In the genomic region with DNA sequence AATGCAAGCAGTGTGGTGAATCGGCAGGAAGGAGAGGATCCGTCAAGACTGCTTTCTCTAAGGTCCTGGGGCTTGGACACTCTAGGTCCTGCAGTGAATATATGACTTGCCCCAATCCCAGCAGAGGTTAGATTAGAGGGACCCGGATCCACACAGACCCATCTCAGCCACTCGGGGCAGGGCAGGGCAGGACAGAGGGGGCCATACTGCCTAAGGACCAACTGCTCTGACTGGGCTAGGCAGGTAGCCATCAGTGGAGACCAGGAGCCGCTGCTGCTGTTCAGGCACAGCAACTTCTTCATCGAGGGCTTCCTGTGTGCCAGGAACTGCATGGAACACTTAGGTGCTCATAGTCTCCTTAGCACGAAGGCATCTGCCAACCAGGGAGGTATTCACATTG, we compare ENCODE assay signal across 29 mouse cellular contexts. TPM values are rescaled to one million over a fixed set of nuclear protein-coding genes. Genes with fewer than 3 reads are reported as not detected.
DNase-seq lines count a peak whose midpoint lies in the region; ATAC-seq and TF ChIP-seq lines count a peak whose summit lies in the region.
"Had no signal": no experiment of that assay in that cellular context is flagged by ENCODE, and none has a peak within 500 bp of the region (broad histone marks: within the 10 kb centered on the region; RNA-seq: fewer than 3 reads in every experiment).

No protein-coding gene starts in this region.

- no peak overlapping the region for H3K4me3 ChIP-seq in kidney, embryonic 15.5 days (replicated peaks)
- H3K4me3 ChIP-seq in lung, postnatal 0 days (ENCODE audit: low read depth, low read length): no peak overlapping the region
- no peak overlapping the region for H3K4me3 ChIP-seq in lung, adult 2 months (replicated peaks; ENCODE audit: extremely low read depth, low read depth, low read length)
- H3K4me3 ChIP-seq in intestine, postnatal 0 days (ENCODE audit: low read depth, low read length): no peak overlapping the region
- H3K4me3 ChIP-seq: embryonic facial prominence, embryonic 15.5 days; erythroblast, embryonic 14.5 days; forebrain, embryonic 10.5 days; forebrain, embryonic 15.5 days; heart, adult 2 months; heart, embryonic 15.5 days; hindbrain, embryonic 12.5 days had no signal

- no peak for TF ChIP-seq POLR2A in lung, adult 2 months (IDR thresholded peaks at IDR 0.05; ENCODE audit: borderline replicate concordance, extremely low read depth, low read depth, low read length)

- no peak for TF ChIP-seq EP300 in lung, postnatal 0 days (IDR thresholded peaks at IDR 0.05)

- H3K27me3 ChIP-seq in kidney, embryonic 15.5 days: no peaks in the 10 kb centered on the region
- no peaks in the 10 kb centered on the region for H3K27me3 ChIP-seq in lung, postnatal 0 days (replicated peaks; ENCODE audit: insufficient read depth, low read length)
- no peaks in the 10 kb centered on the region for H3K27me3 ChIP-seq in intestine, postnatal 0 days (replicated peaks; ENCODE audit: control insufficient read depth, insufficient read depth, low read length)
- H3K27me3 ChIP-seq: embryonic facial prominence, embryonic 15.5 days; forebrain, embryonic 15.5 days; heart, embryonic 15.5 days; hindbrain, embryonic 12.5 days had no signal

- H3K4me2 ChIP-seq in kidney, embryonic 15.5 days: no peak overlapping the region
- no peak overlapping the region for H3K4me2 ChIP-seq in lung, postnatal 0 days (replicated peaks; ENCODE audit: low read depth, low read length)
- no peak overlapping the region for H3K4me2 ChIP-seq in intestine, postnatal 0 days (replicated peaks; ENCODE audit: low read depth)
- H3K4me2 ChIP-seq: embryonic facial prominence, embryonic 15.5 days; forebrain, embryonic 15.5 days; heart, embryonic 15.5 days; hindbrain, embryonic 12.5 days had no signal

- no peak for TF ChIP-seq CTCF in lung, postnatal 0 days (IDR thresholded peaks at IDR 0.05)
- no peak for TF ChIP-seq CTCF in lung, adult 2 months (IDR thresholded peaks at IDR 0.05; ENCODE audit: insufficient read depth, low read length)
- TF ChIP-seq CTCF in intestine, postnatal 0 days (IDR thresholded peaks at IDR 0.05; ENCODE audit: low read depth): no peak

- DNase-seq in heart, adult 11 months: peak; percentile 85
- no peak for DNase-seq in heart, postnatal 4 days
- DNase-seq in kidney, postnatal 4 days: no peak
- DNase-seq in lung, postnatal 0 days (ENCODE audit: low spot score): peak; percentile 11
- no peak for DNase-seq in lung, adult 2 months
- no peak for DNase-seq in ovary, postnatal 14 days (ENCODE audit: low spot score)
- DNase-seq: B cell, adult 2 months; cerebellum, adult 2 months; cerebellum, postnatal 10 days; embryo, embryonic 11 days; gastrocnemius, postnatal 10 days; heart, adult 2 months had no signal

- WGBS in kidney, embryonic 15.5 days: 79% methylated on average over 7 of the region's 7 CpGs
- WGBS in lung, postnatal 0 days: 55% methylated on average over 7 of the region's 7 CpGs
- 65% methylated on average over 7 of the region's 7 CpGs for WGBS in lung, adult 2 months
- 72% methylated on average over 7 of the region's 7 CpGs for WGBS in intestine, postnatal 0 days

- H3K9ac ChIP-seq in kidney, embryonic 15.5 days: no peak overlapping the region
- H3K9ac ChIP-seq in lung, postnatal 0 days (replicated peaks; ENCODE audit: low read depth): no peak overlapping the region
- no peak overlapping the region for H3K9ac ChIP-seq in intestine, postnatal 0 days (ENCODE audit: low read depth, low read length)
- H3K9ac ChIP-seq: embryonic facial prominence, embryonic 15.5 days; forebrain, embryonic 15.5 days; heart, embryonic 15.5 days; hindbrain, embryonic 12.5 days had no signal

- ATAC-seq in kidney, embryonic 15.5 days (replicated peaks; ENCODE audit: low FRiP score): no peak
- no peak for ATAC-seq in lung, postnatal 0 days
- no peak for ATAC-seq in intestine, postnatal 0 days
- ATAC-seq: CD4-positive, CD25-positive, alpha-beta regulatory T cell, adult 4 months; forebrain, embryonic 15.5 days; hindbrain, embryonic 16.5 days had no signal

- peaks cover 6% of the 10 kb centered on the region; the same call in 1 of the 2 replicates for H3K36me3 ChIP-seq in kidney, embryonic 15.5 days
- H3K36me3 ChIP-seq in lung, postnatal 0 days (ENCODE audit: insufficient read depth, low read length): no peaks in the 10 kb centered on the region
- no peaks in the 10 kb centered on the region for H3K36me3 ChIP-seq in intestine, postnatal 0 days (ENCODE audit: control insufficient read depth, insufficient read depth)
- H3K36me3 ChIP-seq: embryonic facial prominence, embryonic 15.5 days; forebrain, embryonic 15.5 days; heart, embryonic 15.5 days; hindbrain, embryonic 12.5 days had no signal

- H3K9me3 ChIP-seq in kidney, embryonic 15.5 days (replicated peaks): no peaks in the 10 kb centered on the region
- no peaks in the 10 kb centered on the region for H3K9me3 ChIP-seq in lung, postnatal 0 days (ENCODE audit: low read length)
- H3K9me3 ChIP-seq in intestine, postnatal 0 days (ENCODE audit: control insufficient read depth): no peaks in the 10 kb centered on the region
- H3K9me3 ChIP-seq: embryonic facial prominence, embryonic 15.5 days; forebrain, embryonic 10.5 days; forebrain, embryonic 15.5 days; G1E; heart, embryonic 15.5 days; hindbrain, embryonic 12.5 days had no signal

- peaks cover 20% of the 10 kb centered on the region for H3K4me1 ChIP-seq in kidney, embryonic 15.5 days
- 0 out of 2 replicates have a peak, but pooled peaks cover 8% of the 10 kb centered on the region for H3K4me1 ChIP-seq in lung, postnatal 0 days (ENCODE audit: insufficient read depth, low read depth, low read length)
- peaks cover 2% of the 10 kb centered on the region; the same call in 1 of the 2 replicates for H3K4me1 ChIP-seq in lung, adult 2 months (ENCODE audit: control insufficient read depth, insufficient read depth, low read length)
- H3K4me1 ChIP-seq in intestine, postnatal 0 days (replicated peaks; ENCODE audit: control insufficient read depth, insufficient read depth, low read length): peaks cover 5% of the 10 kb centered on the region; the same call in 1 of the 2 replicates

- H3K27ac ChIP-seq in kidney, embryonic 15.5 days: peak overlapping the region; percentile 45
- H3K27ac ChIP-seq in lung, postnatal 0 days (ENCODE audit: low read length): no peak overlapping the region
- H3K27ac ChIP-seq in intestine, postnatal 0 days (ENCODE audit: low read depth, low read length): peak overlapping the region; percentile 68
- H3K27ac ChIP-seq: embryonic facial prominence, embryonic 15.5 days; forebrain, embryonic 10.5 days; forebrain, embryonic 15.5 days; heart, adult 2 months; hindbrain, embryonic 12.5 days had no signal

RNA-seq across cellular contexts. Expression of a gene that starts 0.8 kb away (rescaled TPM):
- not detected for total RNA-seq in heart, postnatal 4 days (2021)
- 5.0 and 8.9 TPM in 2 replicates for polyA plus RNA-seq in kidney, embryonic 15.5 days (2015; fragmentation: Nextera tagmentation; extraction: Ambion mirVana)
- polyA plus RNA-seq in lung, postnatal 0 days (2015; fragmentation: Nextera tagmentation; extraction: Ambion mirVana): 1.00 and 2.2 TPM in 2 replicates
- 23.0 TPM in 1 of 2 replicates, not detected in the other for polyA plus RNA-seq in lung, adult 2 months (2012; rRNA removed)
- polyA plus RNA-seq in intestine, postnatal 0 days (2015; fragmentation: Nextera tagmentation; extraction: Ambion mirVana): 1,981 and 2,155 TPM in 2 replicates
- total RNA-seq: adrenal gland, postnatal 36 days; common myeloid progenitor, adult 5-6 weeks; G1E; gastrocnemius, postnatal 10 days; gastrocnemius, postnatal 4 days; heart, adult 2 months; heart, postnatal 25 days had no signal
- polyA plus RNA-seq: CD4-positive, CD25-positive, alpha-beta regulatory T cell, adult 4 months; cerebellum, adult 2 months; embryonic facial prominence, embryonic 11.5 days; embryonic facial prominence, embryonic 15.5 days; erythroblast, embryonic 14.5 days; forebrain, embryonic 10.5 days; forebrain, embryonic 15.5 days; G1E; heart, embryonic 15.5 days; hindbrain, embryonic 12.5 days; hindbrain, embryonic 16.5 days had no signal

RNA-seq across cellular contexts. Expression of a gene that starts 22.0 kb away (rescaled TPM):
- under 1 TPM in 1 of 2 experiments, not detected in 1; 0.79 TPM for total RNA-seq in heart, postnatal 4 days (2021)
- polyA plus RNA-seq in kidney, embryonic 15.5 days (2015; fragmentation: Nextera tagmentation; extraction: Ambion mirVana): 2.8 and 3.1 TPM in 2 replicates
- not detected in 2 replicates for polyA plus RNA-seq in lung, postnatal 0 days (2015; fragmentation: Nextera tagmentation; extraction: Ambion mirVana)
- 0.46 TPM in 1 of 2 replicates, not detected in the other for polyA plus RNA-seq in lung, adult 2 months (2012; rRNA removed)
- 1,738 and 1,809 TPM in 2 replicates for polyA plus RNA-seq in intestine, postnatal 0 days (2015; fragmentation: Nextera tagmentation; extraction: Ambion mirVana)
- total RNA-seq: adrenal gland, adult 8-10 months; adrenal gland, postnatal 36 days; common myeloid progenitor, adult 5-6 weeks; gastrocnemius, postnatal 10 days; gastrocnemius, postnatal 4 days; heart, postnatal 25 days had no signal
- polyA plus RNA-seq: CD4-positive, CD25-positive, alpha-beta regulatory T cell, adult 4 months; cerebellum, adult 2 months; embryonic facial prominence, embryonic 11.5 days; embryonic facial prominence, embryonic 15.5 days; erythroblast, embryonic 14.5 days; forebrain, embryonic 10.5 days; forebrain, embryonic 15.5 days; G1E; heart, embryonic 15.5 days; hindbrain, embryonic 12.5 days; hindbrain, embryonic 16.5 days had no signal

Comparison
In these comparisons a context has a peak if more than half of its experiments do, and no peak if none do; other contexts are left out.
1. DNase-seq: peak in heart, adult 11 months (single experiment) and lung, postnatal 0 days (single experiment); none in heart, postnatal 4 days (single experiment), kidney, postnatal 4 days (0 of 2), lung, adult 2 months (single experiment) and ovary, postnatal 14 days (single experiment).
2. RNA of a gene that starts 0.8 kb away (polyA plus RNA-seq): 1,981 to 2,155 TPM in intestine, postnatal 0 days; 5.0 to 8.9 TPM in kidney, embryonic 15.5 days, 1.00 to 2.2 TPM in lung, postnatal 0 days and 23.0 TPM in lung, adult 2 months; every median in the first group is over 10 times any median in the second.
3. RNA of a gene that starts 22.0 kb away (polyA plus RNA-seq): 1,738 to 1,809 TPM in intestine, postnatal 0 days; 2.8 to 3.1 TPM in kidney, embryonic 15.5 days, 0.46 TPM in lung, adult 2 months and not detected in lung, postnatal 0 days; every median in the first group is over 100 times any median in the second.